Mouse (Mus musculus): Measurements from ENCODE around the gene Tbc1d21. TPM values are rescaled to one million over a fixed set of nuclear protein-coding genes. Genes with fewer than 3 reads are reported as not detected.

Tbc1d21 gene
- not detected in 2 replicates for polyA plus RNA-seq (2012; rRNA removed)

GRCm38 (mm10) chr9:58370355-58370754 is at the start of gene Tbc1d21:
Tbc1d21 (minus strand) TSS chr9:58370455.
- no peak for DNase-seq (ENCODE audit: low spot score)

- no peak for DNase-seq (ENCODE audit: low spot score)
These were observed 41.3 kb upstream of the Tbc1d21 start for GRCm38 (mm10) chr9:58411556-58411955.

GRCm38 (mm10) chr9:58410057-58410735 is 39.9 kb upstream of the Tbc1d21 start:
- DNase-seq (ENCODE audit: low spot score), result no peak

GRCm38 (mm10) chr9:58409247-58409646 is 39.0 kb upstream of the Tbc1d21 start:
- no peak for DNase-seq (ENCODE audit: low spot score)

- DNase-seq (ENCODE audit: low spot score), result no peak
These were observed 34.2 kb upstream of the Tbc1d21 start for GRCm38 (mm10) chr9:58404412-58404811.

- no peak for DNase-seq (ENCODE audit: low spot score)
These were observed 31.3 kb upstream of the Tbc1d21 start for GRCm38 (mm10) chr9:58401371-58402082.

GRCm38 (mm10) chr9:58399609-58400008 is 29.4 kb upstream of the Tbc1d21 start:
- DNase-seq (ENCODE audit: low spot score), result no peak

- DNase-seq (ENCODE audit: low spot score), result no peak
These were observed 24.4 kb upstream of the Tbc1d21 start for GRCm38 (mm10) chr9:58394605-58395004.

- no peak for DNase-seq (ENCODE audit: low spot score)
These were observed 23.6 kb upstream of the Tbc1d21 start for GRCm38 (mm10) chr9:58393875-58394274.

- DNase-seq (ENCODE audit: low spot score), result no peak
These were observed 18.1 kb upstream of the Tbc1d21 start for GRCm38 (mm10) chr9:58388381-58388780.

GRCm38 (mm10) chr9:58378878-58379277 is 8.6 kb upstream of the Tbc1d21 start:
- DNase-seq (ENCODE audit: low spot score), result no peak

- no peak for DNase-seq (ENCODE audit: low spot score)
These were observed 3.7 kb upstream of the Tbc1d21 start for GRCm38 (mm10) chr9:58373912-58374431.

GRCm38 (mm10) chr9:58371914-58372313 is 1.7 kb upstream of the Tbc1d21 start:
- no peak for DNase-seq (ENCODE audit: low spot score)

- no peak for DNase-seq (ENCODE audit: low spot score)
These were observed 611 bp downstream of the Tbc1d21 start for GRCm38 (mm10) chr9:58369644-58370043.

- DNase-seq (ENCODE audit: low spot score), result no peak
These were observed 5.9 kb downstream of the Tbc1d21 start for GRCm38 (mm10) chr9:58364325-58364724.

- no peak for DNase-seq (ENCODE audit: low spot score)
These were observed 8.3 kb downstream of the Tbc1d21 start for GRCm38 (mm10) chr9:58361956-58362355.

GRCm38 (mm10) chr9:58361373-58361772 is 8.9 kb downstream of the Tbc1d21 start:
- no peak for DNase-seq (ENCODE audit: low spot score)

GRCm38 (mm10) chr9:58355262-58356050 is 14.8 kb downstream of the Tbc1d21 start:
- DNase-seq (ENCODE audit: low spot score), result no peak

GRCm38 (mm10) chr9:58354701-58355100 is 15.6 kb downstream of the Tbc1d21 start:
- no peak for DNase-seq (ENCODE audit: low spot score)

- no peak for DNase-seq (ENCODE audit: low spot score)
These were observed 17.0 kb downstream of the Tbc1d21 start for GRCm38 (mm10) chr9:58353224-58353623.

GRCm38 (mm10) chr9:58347795-58348194 is 22.5 kb downstream of the Tbc1d21 start:
- DNase-seq (ENCODE audit: low spot score), result no peak

- no peak for DNase-seq (ENCODE audit: low spot score)
These were observed 23.8 kb downstream of the Tbc1d21 start for GRCm38 (mm10) chr9:58346498-58346897.
